Mouse (Mus musculus) E14TG2a.4 (cell line): ENCODE results near the gene Eipr1.

Experiments used
- CTCF ChIP-seq: conservative IDR thresholded peaks from 2 replicates; pipeline ENCODE4 v1.5.1; 2014; ENCODE audit warnings: low read length
- NANOG ChIP-seq: IDR thresholded peaks from 2 replicates; pipeline ENCODE4 v1.6.1; 2014; ENCODE audit warnings: borderline replicate concordance, low read length, mixed read lengths
- POU5F1 ChIP-seq: IDR thresholded peaks from 2 replicates; pipeline ENCODE4 v1.6.1; 2014; ENCODE audit warnings: low read length, borderline replicate concordance

DNA sequence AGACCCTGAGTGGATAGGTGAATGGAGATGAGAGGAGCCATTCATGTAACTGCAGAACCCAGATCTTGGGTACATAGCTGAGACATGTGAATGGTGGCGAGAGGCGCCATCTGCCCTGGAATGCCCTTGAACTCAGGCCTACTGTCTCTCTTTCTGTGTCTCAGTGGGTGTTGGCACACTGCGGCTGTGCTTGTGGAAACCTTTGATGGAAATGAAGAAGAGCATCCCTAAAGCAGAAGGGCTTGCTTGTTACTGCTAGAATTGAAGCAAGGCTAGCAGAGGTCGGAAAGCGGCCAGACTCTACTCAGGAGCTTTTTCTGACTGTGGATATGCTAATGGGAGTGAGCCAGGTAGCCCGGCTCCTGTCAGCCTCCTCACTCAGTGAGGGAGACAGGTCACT, 50.1 kb downstream of the Eipr1 start:
- TF ChIP-seq CTCF = no peak
- TF ChIP-seq POU5F1 = no peak
- no peak for TF ChIP-seq NANOG
